Mouse (Mus musculus) liver, embryonic 14.5 days (tissue): ENCODE data around the gene Tnmd.

Experiments used
- CTCF ChIP-seq: IDR thresholded peaks from 2 replicates; pipeline ENCODE4 v1.5.1; 2016; ENCODE audit warnings: antibody characterized with exemption, low read depth, control low read depth
- EP300 ChIP-seq: IDR thresholded peaks from 2 replicates; pipeline ENCODE4 v1.6.1; 2016; ENCODE audit warnings: antibody characterized with exemption, low read depth

- TF ChIP-seq CTCF (no peak), EP300 (no peak)
Observed at GRCm38 (mm10) chrX:133850680-133851079, at the start of gene Tnmd.
